Mouse (Mus musculus): ENCODE measurements around the gene Sf3a3.
"Not testable (repeated sequence)": the region's sequence is repeated elsewhere in the genome, so short reads cannot be mapped to it uniquely, and the experiment has no call there.

Sf3a3 gene

GRCm38 (mm10) chr4:124700248-124700971 lies 14.2 kb upstream of the Sf3a3 start, which contains the start of gene Fhl3:
Gene Fhl3 (plus strand): TSS chr4:124700701.
- DNase-seq: no peak

DNA sequence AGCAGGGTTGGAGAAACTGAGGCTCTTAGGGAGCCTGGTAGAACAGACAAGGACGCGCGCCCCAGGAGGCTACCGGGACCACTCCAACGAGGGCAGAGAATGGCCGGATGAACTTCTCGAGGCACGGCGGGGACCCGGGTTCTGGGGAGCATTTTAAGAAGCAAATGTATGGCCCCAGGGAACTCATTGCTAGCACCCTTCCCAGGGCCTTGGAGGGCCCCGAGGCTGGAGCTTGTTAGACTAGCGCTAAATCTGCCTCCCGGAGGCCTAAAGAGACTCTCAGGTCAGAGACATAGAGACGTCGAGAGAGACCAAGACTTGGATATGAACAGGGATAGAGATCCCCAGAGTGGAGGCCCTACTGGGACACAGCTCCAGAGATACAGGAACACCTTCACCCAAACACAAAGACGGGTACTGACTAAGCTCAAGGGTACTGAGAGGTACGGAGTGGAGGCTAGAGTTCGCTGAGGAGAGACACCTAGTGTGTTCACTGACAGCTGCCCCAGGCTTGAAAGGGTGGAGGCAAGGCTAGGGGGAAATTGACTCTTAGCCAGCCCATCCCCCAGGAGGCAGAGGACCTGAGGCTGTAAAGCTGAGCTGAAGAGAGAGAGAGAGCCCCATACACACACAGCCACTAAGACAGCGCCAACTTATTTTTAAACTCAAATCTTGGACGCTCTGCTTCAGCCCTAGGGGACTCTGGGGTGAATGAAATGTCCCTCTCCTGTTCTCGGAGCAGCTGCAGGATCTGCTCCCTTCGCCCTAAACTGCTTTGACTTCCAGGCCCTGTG lies 13.3 kb upstream of the Sf3a3 start:
- no peak for DNase-seq

GRCm38 (mm10) chr4:124701916-124702315 lies 12.7 kb upstream of the Sf3a3 start:
- DNase-seq: no peak

DNA sequence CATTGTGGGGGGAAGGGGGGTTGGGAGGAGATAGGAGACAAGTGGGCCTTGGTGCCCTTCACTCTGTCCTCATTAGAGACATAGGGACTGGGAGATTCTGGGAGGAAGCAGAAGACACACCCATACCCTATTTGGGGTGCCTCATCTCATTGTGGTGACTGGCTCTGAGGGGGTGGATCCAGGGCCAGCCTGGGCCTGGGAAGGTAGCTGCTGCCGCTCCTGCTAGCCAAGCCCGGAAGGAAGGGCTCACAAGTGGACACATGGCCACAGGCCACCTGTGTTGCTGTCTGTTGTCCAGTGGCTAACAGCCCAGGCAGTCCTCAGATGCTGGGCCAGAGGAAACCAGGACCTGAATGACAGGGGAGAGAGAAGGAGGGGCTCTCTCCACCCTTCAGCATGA lies 11.2 kb upstream of the Sf3a3 start:
- no peak for DNase-seq

- no peak for DNase-seq
Measured at GRCm38 (mm10) chr4:124703881-124704796, 10.4 kb upstream of the Sf3a3 start.

DNA sequence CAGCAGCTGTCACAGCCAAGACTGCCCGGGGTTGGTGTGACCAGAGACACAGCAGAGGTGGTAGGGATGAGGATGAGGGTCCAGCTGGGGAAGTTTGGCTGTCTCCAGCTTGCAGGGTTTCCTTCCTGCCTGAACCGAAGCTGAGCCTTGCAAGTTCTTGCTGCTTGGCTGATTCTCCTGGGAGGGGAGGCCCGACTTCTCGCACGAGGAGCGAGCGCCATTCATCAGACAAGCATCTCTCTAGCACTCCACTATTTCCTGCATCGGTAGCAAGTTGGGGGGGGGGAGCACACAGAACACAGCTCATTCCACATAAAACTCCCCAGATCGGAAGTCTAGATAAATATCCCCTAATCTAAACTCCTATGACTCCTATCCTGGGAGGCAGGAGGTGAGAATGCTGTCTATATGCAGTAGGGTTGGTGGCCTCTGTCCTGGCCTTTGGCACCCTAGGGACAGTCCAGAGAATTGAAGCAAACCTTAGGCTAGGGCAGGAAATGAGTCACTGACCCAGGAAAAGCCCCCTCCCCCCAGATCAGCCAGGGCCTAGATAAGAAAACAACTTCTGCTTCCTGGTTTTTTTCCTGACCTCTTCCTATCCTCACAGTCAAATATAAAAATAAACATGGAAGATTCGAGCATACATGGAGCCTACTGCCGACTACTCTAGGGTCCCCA lies 9.6 kb upstream of the Sf3a3 start:
- no peak for DNase-seq

- no peak for DNase-seq
Measured at GRCm38 (mm10) chr4:124705661-124706269, 8.8 kb upstream of the Sf3a3 start.

GRCm38 (mm10) chr4:124707381-124708199 lies 7.0 kb upstream of the Sf3a3 start:
- DNase-seq: not testable (repeated sequence)

DNA sequence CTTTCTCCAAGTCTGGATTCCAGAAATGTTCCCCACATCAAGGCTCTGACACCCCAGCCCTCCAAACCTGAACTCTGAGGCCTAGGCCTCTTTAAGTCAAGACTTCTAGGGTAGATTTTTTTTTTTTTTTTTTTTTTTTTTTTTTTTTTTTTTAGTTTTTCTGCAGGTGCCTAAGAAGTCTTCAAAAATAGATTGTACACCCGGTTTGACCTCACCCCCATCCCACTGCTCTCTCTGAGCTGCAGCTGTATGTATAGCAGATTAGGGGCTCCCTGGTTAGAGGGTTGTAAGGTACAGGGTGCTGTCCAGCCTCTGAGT lies 6.4 kb upstream of the Sf3a3 start:
- DNase-seq: not testable (repeated sequence)

DNA sequence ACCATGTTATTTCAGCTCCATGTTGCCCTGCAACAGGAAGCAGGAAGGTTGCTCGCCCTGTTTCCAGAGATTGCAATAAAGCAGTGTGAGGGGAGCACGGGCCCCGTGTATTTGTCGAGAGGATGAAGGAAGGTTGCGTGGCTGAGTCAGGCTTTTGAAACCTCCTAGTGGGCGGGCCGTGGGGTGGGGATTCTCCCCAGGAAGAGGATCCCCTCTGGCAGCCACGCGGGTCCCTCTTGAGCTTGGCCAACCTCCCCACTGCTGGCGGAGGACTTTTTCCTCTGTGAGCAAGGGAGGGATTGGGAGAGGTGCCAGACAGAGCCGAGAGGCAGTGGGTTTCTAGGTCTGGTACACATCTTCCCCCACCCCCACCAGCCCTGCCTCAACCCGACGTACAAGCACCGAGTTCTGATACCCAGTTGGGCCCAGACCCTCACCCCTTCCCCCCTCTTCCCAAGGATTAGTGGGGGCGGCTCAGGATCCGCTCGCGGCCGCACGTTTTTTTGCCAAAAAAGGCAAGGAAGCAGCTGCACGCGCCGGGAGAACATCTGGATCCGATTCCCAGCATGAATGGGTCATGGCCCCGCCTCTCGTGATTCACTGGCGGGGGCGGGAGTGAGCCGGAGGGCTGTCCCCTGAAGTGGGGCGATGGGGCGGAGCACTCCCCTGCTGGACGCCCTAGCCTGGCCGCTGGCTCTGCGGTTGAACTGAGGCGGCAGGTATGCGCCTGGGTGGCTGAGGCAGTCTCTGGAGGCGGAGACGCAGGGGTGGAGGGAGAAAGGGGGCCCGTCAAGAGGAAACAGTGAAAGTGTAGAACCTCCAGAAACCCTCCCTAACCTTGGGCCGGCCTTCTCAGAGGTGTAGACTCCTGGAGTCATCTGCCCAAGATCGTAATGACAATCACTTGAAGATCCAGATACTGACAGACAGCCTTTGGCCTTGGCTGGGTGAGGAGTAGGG lies 5.8 kb upstream of the Sf3a3 start:
- DNase-seq: no peak

DNA sequence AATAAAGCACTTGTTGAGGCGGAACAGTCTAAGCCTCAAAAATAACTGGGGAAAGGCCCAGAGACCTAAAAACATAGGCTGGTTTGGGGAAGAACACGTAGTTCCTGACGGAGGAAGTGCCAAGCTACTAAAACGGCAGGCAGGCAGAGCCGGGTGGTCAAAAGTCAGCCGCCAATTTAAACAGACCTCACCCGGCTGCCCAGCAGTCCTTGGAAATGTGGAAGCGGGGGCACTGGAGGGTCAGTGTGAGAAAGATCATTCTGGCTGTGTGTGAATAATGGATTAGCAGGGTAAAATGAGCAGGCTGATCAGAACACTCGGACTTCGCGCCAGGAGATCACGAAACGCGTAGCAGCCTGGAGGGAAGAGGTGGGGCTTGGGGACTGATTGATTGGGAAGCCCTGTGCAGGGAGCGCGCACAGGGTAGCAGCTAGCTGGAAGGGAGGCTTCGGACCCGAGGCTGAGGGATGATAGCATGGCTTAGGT lies 4.6 kb upstream of the Sf3a3 start:
- DNase-seq: no peak

DNA sequence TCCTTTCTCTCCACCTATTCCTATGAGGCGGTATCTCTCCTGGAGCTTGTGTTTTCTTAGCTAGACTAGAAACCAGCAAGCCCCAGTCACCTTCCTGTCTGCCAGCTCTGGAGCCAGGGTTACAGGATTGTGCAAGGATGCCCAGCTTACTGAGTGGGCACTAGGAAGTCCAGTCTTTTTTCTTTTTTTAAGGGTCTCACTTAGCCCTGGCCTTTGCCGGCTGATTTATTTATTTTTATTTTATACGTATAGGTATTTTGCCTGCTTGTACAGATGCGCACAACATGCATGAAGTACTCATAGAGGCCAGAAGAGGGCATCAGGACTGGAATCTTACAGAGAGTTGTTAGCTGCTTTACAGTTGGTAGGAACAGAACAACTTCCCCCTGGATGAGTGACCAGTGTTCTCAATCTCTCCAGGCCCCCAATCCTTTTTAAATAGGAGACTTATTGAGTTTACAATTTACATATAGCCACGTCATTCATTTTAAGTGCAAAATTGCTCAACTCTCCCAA lies 3.7 kb upstream of the Sf3a3 start:
- DNase-seq: no peak

GRCm38 (mm10) chr4:124712618-124713017 lies 2.0 kb upstream of the Sf3a3 start:
- no peak for DNase-seq

DNA sequence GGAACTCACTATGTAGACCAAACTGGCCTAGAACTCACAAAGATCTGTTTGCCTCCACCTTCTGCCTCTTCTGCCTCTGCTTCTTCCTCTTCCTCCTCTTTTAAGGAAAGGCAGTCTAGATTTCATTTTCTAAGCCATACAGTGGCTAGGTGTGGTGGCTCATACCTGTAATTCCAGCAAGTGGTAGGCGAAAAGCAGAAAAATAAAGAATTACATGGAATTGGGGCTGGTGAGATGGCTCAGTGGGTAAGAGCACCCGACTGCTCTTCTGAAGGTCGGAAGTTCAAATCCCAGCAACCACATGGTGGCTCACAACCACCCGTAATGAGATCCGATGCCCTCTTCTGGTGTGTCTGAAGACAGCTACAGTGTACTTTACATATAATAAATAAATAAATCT lies 726 bp upstream of the Sf3a3 start:
- not testable (repeated sequence) for DNase-seq

DNA sequence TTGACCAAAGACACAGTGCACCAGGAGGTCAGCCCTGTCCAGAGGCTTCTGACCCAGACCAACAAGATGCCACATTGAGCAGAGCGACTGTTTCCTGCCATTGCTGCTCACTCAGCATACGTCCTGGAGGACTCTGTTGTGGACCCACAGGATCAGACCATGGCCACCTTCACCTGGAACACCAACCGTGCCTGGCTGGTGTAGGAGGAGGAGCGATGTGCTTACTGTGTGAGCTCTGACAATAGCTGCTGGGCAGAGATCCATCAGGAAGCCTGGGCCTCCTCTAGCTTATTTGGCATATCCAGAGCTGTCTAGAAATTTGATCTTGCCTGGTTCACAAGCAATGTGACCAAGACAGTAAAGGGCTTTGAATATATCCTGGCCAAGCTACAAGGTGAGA lies 4.5 kb downstream of the Sf3a3 start:
- DNase-seq: no peak

DNA sequence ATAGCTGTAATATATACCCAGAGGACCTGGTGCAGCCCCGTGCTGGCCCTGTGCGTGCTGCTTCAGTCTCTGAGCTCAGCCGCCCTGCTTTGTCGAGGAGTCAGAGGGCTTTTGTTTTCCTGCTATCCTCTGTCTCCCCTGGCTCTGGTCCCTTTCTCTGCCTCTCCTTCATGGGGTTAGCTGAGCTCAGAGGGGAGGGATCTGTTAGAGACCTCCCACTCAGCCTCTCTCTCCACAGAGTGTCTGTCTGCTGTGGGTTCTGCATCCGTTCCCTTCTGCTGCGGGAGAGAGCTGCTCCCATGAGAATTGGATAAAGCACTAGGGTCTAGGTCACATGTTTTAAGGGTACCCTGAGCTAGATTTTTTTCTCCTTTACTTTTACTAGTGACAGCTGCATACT lies 11.5 kb downstream of the Sf3a3 start:
- no peak for DNase-seq

GRCm38 (mm10) chr4:124736952-124737351 lies 22.4 kb downstream of the Sf3a3 start:
- no peak for DNase-seq

GRCm38 (mm10) chr4:124737486-124737885 lies 22.9 kb downstream of the Sf3a3 start:
- no peak for DNase-seq

GRCm38 (mm10) chr4:124738013-124738412 lies 23.4 kb downstream of the Sf3a3 start:
- no peak for DNase-seq

DNA sequence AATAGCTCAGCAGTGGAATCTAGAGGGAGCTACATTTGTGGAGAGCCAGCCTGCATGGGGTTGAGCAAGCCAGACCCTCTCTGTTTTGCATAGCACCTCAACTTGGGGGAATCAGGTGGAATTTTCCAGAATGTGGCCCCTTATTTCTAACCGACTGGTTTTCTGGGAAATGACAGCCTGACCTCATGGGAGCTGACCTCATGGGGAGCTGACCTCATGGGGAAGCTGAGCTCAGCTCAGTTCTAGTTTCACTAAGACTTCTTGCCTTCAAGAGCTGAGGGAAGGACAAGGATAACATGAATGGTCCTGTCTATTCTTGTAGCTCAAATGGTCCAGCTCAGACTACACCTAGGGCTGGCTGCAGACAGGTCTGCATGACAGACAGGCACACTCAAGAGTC lies 24.2 kb downstream of the Sf3a3 start:
- DNase-seq: no peak

All from cerebellum, adult 9-11 months (tissue).